Mouse (Mus musculus) heart, embryonic 16.5 days (tissue): ENCODE measurements around the gene Cd2bp2. TPM values are rescaled to one million over a fixed set of nuclear protein-coding genes. Genes with fewer than 3 reads are reported as not detected.
"Not testable (repeated sequence)": the region's sequence is repeated elsewhere in the genome, so short reads cannot be mapped to it uniquely, and the experiment has no call there.

Experiments
- ATAC-seq: fragments of 200-750 bp; cut with Nextera tagmentation; replicated peaks from 2 replicates; pipeline ENCODE4 v1.8.0; 2017; ENCODE audit warnings: moderate number of reproducible peaks; ENCODE audit not compliant: insufficient read depth, low FRiP score; ENCODE audit errors: extremely low read depth
- H3K27ac ChIP-seq: fragments of 300-500 bp; sonication (generic); 2 replicates; pipeline ENCODE4 v1.5.1; 2014; ENCODE audit warnings: mild to moderate bottlenecking, low read length, control low read depth, moderate library complexity
- H3K27me3 ChIP-seq: fragments of 300-500 bp; sonication (generic); 2 replicates; pipeline ENCODE4 v1.6.1; 2014; ENCODE audit warnings: low read length, mixed read lengths; ENCODE audit not compliant: control insufficient read depth, insufficient read depth
- H3K36me3 ChIP-seq: fragments of 300-500 bp; sonication (generic); 2 replicates; pipeline ENCODE4 v1.6.1; 2014; ENCODE audit not compliant: control insufficient read depth, insufficient read depth
- H3K4me1 ChIP-seq: fragments of 300-500 bp; sonication (generic); 2 replicates; pipeline ENCODE4 v1.6.1; 2014; ENCODE audit warnings: low read length, mixed read lengths; ENCODE audit not compliant: control insufficient read depth, insufficient read depth
- H3K4me2 ChIP-seq: fragments of 300-500 bp; sonication (generic); 2 replicates; pipeline ENCODE4 v1.6.1; 2014; ENCODE audit warnings: low read depth, mild to moderate bottlenecking, control low read depth, low read length
- H3K4me3 ChIP-seq: fragments of 300-500 bp; sonication (generic); 2 replicates; pipeline ENCODE4 v1.5.1; 2014; ENCODE audit warnings: mild to moderate bottlenecking, control low read depth, low read length
- H3K9ac ChIP-seq: fragments of 300-500 bp; sonication (generic); 2 replicates; pipeline ENCODE4 v1.6.1; 2014; ENCODE audit warnings: low read length, control low read depth
- H3K9me3 ChIP-seq: fragments of 300-500 bp; sonication (generic); replicated peaks from 2 replicates; pipeline ENCODE4 v1.6.1; 2016; ENCODE audit warnings: low read length; ENCODE audit not compliant: control insufficient read depth
- WGBS: fragments of 180-500 bp; shearing (Covaris S2); extraction: QIAGEN DNeasy Blood & Tissue Kit; methylation state at CpG from one replicate; pipeline ENCODE4 v1.1.7; 2014; 5-methylcytosine and 5-hydroxymethylcytosine counted together
- polyA plus RNA-seq: library from polyadenylated mRNA; unstranded; fragments of >200 nt; fragmentation: Nextera tagmentation; extraction: Ambion mirVana; gene quantifications from 2 replicates; pipeline ENCODE4 v1.2.1, GENCODE M21; 2015

The Cd2bp2 gene
- polyA plus RNA-seq, 1 experiment from 2014 or later: 42.2 TPM

DNA sequence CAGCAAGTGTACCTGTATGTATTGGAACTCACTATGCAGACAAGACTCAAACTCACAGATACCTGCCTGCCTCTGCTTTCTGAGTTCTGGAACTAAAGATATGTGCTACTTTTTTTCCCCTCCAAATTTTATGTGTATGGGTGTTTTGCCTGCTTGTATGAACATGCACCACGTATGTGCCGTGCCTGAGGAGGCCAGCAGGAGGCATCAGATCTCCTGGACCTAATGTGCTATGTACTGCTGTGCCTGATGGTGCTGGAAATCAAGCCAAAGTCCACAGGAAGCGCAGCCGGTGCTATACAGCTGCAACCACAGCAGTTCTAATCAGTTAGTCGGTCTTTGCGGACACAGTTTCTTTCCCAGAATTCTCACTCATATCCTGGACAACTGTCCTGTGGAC is 12.0 kb downstream of the Cd2bp2 start:
- ATAC-seq: no peak

DNA sequence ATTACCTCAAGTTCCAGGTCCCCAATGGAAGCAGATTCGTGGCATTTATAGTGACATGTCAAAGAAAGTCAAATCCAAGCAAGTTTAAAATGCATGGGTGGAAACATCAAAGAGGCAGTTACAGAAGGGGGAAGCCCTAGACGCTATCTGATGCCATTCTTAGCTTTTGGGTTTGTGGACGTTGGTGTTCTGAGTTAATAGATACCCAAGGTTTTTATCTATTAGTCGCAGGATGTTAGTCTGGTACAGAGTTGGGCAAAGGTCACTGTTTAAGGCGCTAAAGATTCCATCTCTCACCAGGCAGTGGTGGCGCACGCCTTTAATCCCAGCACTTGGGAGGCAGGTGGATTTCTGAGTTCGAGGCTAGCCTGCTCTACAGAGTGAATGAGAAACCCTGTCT is 12.5 kb downstream of the Cd2bp2 start:
- H3K4me2 ChIP-seq: no peak overlapping the region
- H3K4me1 ChIP-seq: no peaks in the 10 kb centered on the region
- no peaks in the 10 kb centered on the region for H3K36me3 ChIP-seq
- no peak overlapping the region for H3K27ac ChIP-seq
- WGBS: 61% methylated on average over 8 of the region's 8 CpGs
- H3K4me3 ChIP-seq: no peak overlapping the region
- H3K27me3 ChIP-seq: no peaks in the 10 kb centered on the region
- H3K9ac ChIP-seq: no peak overlapping the region
- H3K9me3 ChIP-seq: no peaks in the 10 kb centered on the region; the same call in 1 of the 2 replicates
- ATAC-seq: no peak

More for the DNA sequence above, 12.0 kb downstream of the Cd2bp2 start:
- Histone ChIP-seq H3K4me1 (no peaks in the 10 kb centered on the region), H3K36me3 (no peaks in the 10 kb centered on the region), H3K27me3 (no peaks in the 10 kb centered on the region), H3K4me2 (no peak overlapping the region), H3K27ac (no peak overlapping the region), H3K9me3 (no peaks in the 10 kb centered on the region; the same call in 1 of the 2 replicates), H3K4me3 (no peak overlapping the region), H3K9ac (no peak overlapping the region)
- WGBS: 73% methylated on average over 6 of the region's 6 CpGs

DNA sequence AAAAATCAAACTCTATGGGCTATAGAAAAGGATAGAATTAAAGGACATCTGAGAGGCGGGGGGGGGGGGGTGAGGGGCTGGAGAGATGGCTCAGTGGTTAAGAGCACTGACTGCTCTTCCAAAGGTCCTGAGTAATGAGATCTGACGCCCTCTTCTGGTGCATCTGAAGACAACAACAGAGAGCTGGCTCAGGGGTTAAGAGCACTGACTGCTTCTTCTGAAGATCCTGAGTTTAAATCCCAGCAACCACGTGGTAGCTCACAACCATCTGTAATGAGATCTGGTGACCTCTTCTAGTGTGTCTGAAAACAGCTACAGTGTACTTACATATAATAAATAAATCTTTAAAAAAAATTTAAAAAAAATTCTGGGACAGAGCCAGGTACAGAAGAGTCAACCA is 14.1 kb downstream of the Cd2bp2 start:
- not testable (repeated sequence) for H3K9me3 ChIP-seq, H3K27ac ChIP-seq, H3K27me3 ChIP-seq, H3K36me3 ChIP-seq, H3K4me1 ChIP-seq, H3K4me3 ChIP-seq, ATAC-seq, H3K9ac ChIP-seq, H3K4me2 ChIP-seq
- 24% methylated on average over 3 of the region's 3 CpGs for WGBS

DNA sequence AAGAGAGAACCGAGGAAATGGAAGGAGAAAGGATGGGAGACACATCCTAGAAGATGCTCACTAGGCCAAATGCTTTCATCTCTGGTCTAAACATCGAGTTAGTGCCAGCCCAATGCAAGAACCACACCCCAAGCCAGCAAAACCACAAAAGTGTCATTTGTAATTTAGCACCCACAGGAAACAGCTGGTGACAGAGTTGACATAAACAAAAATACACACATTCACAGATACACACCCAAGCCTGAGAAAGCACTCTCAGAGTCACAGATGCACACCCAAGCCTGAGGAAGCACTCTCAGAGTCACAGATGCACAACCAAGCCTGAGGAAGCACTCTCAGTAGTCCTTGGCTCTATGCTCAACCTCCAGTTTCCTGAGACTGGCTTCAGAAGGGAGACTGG is 15.1 kb downstream of the Cd2bp2 start:
- Histone ChIP-seq H3K36me3 (no peaks in the 10 kb centered on the region), H3K4me2 (no peak overlapping the region), H3K9me3 (no peaks in the 10 kb centered on the region; the same call in 1 of the 2 replicates), H3K4me1 (no peaks in the 10 kb centered on the region), H3K27me3 (no peaks in the 10 kb centered on the region), H3K9ac (no peak overlapping the region), H3K4me3 (no peak overlapping the region), H3K27ac (no peak overlapping the region)
- WGBS: 50% methylated on average over 2 of the region's 2 CpGs
- ATAC-seq: no peak

DNA sequence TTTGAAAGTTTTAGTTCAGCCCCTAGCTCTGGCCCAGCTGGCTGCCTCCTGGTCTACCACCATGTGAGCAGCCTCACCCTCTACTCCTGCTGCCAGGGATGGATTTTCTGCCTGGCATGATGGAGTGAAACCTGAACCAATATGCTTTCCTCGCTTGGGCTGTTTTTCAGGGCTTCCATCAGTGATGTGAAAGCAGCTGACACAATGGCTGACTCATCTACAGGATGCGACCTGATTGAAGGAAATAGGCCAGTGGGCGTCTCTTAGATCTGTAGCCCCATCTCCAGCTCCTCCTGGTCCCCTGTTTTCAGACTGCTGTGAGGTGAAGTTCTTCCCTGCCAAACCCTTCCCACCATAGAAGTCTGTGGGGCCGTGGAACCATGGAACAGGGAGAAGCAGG is 18.9 kb downstream of the Cd2bp2 start:
- Histone ChIP-seq H3K27ac (no peak overlapping the region), H3K4me2 (no peak overlapping the region), H3K4me1 (no peaks in the 10 kb centered on the region), H3K27me3 (no peaks in the 10 kb centered on the region), H3K9ac (no peak overlapping the region), H3K36me3 (no peaks in the 10 kb centered on the region), H3K4me3 (no peak overlapping the region), H3K9me3 (peaks cover 5% of the 10 kb centered on the region)
- ATAC-seq: no peak
- 65% methylated on average over 4 of the region's 4 CpGs for WGBS

DNA sequence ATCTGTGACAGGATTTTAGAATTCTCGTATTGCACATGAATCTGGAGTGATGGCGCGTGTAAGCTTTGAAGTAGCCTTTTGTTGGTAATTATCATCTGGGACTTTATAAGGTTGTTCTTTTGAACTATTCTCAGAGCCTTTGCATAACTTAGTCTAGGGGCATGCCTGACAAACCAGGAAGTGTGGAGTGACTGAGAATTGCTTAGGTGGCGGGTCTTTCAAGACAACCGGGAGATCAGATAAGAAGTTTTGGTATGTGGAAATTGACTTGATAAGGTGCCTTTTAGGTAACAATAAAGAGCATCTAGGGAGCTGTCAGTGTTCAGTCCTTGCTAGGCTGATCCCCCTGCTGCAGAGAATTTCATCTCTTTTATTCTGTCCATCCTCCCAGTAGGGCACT is 29.3 kb downstream of the Cd2bp2 start:
- H3K27me3 ChIP-seq: no peaks in the 10 kb centered on the region
- no peak overlapping the region for H3K9ac ChIP-seq
- H3K9me3 ChIP-seq: no peaks in the 10 kb centered on the region
- H3K4me1 ChIP-seq: no peaks in the 10 kb centered on the region
- H3K36me3 ChIP-seq: no peaks in the 10 kb centered on the region
- 67% methylated on average over 5 of the region's 5 CpGs for WGBS
- no peak overlapping the region for H3K27ac ChIP-seq
- no peak overlapping the region for H3K4me3 ChIP-seq
- no peak overlapping the region for H3K4me2 ChIP-seq
- ATAC-seq: no peak

DNA sequence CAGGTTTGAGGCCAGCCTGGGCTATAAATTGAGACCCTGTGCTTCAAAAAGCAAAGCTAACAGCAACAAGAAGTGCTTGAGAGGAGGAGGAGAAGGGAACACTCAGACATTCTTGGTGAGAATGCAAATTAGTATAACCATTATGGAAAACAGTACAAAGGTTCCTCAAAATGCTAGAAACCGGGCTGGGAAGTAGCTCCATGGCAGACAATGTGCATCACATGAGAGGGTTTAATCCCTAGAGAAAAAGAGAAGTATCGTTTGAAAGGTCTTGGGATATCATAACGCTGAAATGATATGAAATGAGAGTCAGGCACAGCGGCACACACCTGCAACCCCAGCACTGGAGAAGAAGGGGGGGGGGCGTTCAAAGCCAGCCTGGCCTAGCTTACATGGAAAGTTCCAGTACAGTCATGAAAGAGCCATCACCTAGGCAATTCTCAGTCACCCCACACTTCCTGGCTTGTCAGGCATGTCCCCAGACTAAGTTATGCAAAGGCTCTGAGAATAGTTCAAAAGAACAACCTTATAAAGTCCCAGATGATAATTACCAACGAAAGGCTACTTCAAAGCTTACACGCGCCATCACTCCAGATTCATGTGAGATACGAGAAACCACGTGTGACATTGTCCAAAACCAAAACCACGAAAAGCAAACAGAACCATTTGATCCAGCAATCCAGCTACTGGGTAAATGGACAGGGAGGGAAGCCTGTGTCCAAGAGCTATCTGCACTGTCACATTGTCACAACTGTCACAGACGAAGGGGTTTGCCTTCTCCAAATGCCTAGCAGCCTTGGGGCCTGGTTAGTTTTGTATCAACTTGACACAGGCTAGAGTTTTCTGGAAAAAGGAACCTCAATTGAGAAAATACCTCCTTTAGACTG is 30.0 kb downstream of the Cd2bp2 start:
- Histone ChIP-seq H3K36me3 (no peaks in the 10 kb centered on the region), H3K9me3 (no peaks in the 10 kb centered on the region), H3K4me3 (no peak overlapping the region), H3K9ac (no peak overlapping the region), H3K4me1 (no peaks in the 10 kb centered on the region), H3K4me2 (no peak overlapping the region), H3K27ac (no peak overlapping the region), H3K27me3 (no peaks in the 10 kb centered on the region)
- ATAC-seq: no peak
- 81% methylated on average over 12 of the region's 12 CpGs for WGBS

DNA sequence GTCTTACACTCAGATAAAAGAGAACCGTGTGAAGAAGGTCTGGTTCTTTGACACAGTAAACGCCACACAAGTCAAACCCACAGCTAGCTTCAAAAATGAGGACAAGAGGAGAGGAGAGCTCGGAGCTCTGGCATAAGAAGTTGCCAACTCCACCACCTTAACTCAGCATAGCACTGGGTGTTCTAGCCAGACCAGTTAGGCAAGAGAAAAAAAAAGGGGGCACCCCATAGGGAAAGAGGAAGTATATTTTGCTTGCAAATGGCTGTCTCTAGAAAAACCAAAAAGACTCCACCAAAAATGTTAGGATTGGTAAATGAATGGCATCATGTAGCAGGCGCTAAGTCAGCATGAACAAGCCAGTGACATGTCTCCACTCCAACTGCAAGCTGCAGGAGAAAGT is 31.8 kb downstream of the Cd2bp2 start:
- no peak for ATAC-seq
- Histone ChIP-seq H3K9me3 (no peaks in the 10 kb centered on the region), H3K27me3 (no peaks in the 10 kb centered on the region), H3K9ac (no peak overlapping the region), H3K4me3 (no peak overlapping the region), H3K27ac (no peak overlapping the region), H3K4me1 (no peaks in the 10 kb centered on the region), H3K4me2 (no peak overlapping the region), H3K36me3 (no peaks in the 10 kb centered on the region)
- WGBS: 77% methylated on average over 4 of the region's 4 CpGs

DNA sequence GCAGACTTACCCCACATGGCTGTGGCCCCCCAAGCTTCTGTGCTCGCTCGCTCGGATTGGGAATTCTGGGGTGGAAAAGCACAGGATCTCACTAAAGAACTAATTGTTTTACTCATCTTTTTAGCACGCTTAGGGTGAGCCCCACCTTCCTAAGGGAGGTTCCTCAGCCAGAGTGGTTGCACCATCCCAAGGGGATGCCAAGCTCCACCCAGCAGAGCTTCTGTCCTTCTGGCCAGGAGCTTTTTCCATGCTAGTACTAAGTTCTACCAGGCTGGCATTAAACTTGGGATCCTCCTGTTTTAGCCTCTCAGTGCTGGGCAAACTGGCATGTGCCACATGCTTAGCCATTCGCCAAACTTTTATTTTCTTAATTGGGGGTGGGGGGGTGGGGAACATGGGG is 33.3 kb downstream of the Cd2bp2 start:
- H3K4me3 ChIP-seq: no peak overlapping the region
- no peak overlapping the region for H3K27ac ChIP-seq
- H3K4me2 ChIP-seq: no peak overlapping the region
- no peaks in the 10 kb centered on the region for H3K4me1 ChIP-seq
- H3K9me3 ChIP-seq: no peaks in the 10 kb centered on the region
- H3K36me3 ChIP-seq: no peaks in the 10 kb centered on the region
- no peak overlapping the region for H3K9ac ChIP-seq
- 70% methylated on average over 5 of the region's 5 CpGs for WGBS
- ATAC-seq: no peak
- H3K27me3 ChIP-seq: no peaks in the 10 kb centered on the region
